In the genomic region with DNA sequence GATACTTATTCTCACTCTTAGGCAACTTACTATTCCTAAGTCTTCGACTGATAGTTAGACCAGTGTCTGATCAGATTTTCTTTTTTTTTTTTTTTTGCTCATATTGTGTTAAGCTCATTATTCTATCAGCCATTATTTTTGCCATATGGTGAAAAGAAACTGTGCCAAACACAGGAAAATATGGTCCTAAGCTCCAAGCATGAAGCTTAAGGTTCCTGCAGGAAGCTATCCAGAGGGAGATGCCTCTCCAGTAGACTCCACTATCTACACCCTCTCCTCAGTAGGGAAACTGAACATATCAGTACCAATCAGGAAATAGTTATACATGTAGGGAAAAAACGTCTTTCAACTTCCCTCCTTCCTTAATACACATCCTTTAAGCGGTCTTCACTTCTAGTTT, we compare ENCODE assay signal across 15 mouse cellular contexts.
"Had no signal": no experiment of that assay in that cellular context is flagged by ENCODE, and none has a peak within 500 bp of the region (broad histone marks: within the 10 kb centered on the region; RNA-seq: fewer than 3 reads in every experiment).

No protein-coding gene starts in this region.

- DNase-seq: retina, postnatal 1 day; right cerebral cortex, adult 18-20 months; right cerebral cortex, postnatal 14 days; right cerebral cortex, postnatal 25 days; right cerebral cortex, postnatal 4 days; spleen, adult 18-20 months; thymus, adult 18-20 months; thymus, postnatal 14 days; thymus, postnatal 25 days; thymus, postnatal 36 days; thymus, postnatal 4 days had no signal

- H3K4me3 ChIP-seq: neural tube, embryonic 13.5 days; neural tube, embryonic 15.5 days; stomach, embryonic 15.5 days had no signal

- H3K27me3 ChIP-seq: neural tube, embryonic 13.5 days; neural tube, embryonic 15.5 days; stomach, embryonic 15.5 days had no signal

- H3K27ac ChIP-seq: neural tube, embryonic 13.5 days; neural tube, embryonic 15.5 days; stomach, embryonic 15.5 days; stomach, postnatal 0 days had no signal

- H3K36me3 ChIP-seq: neural tube, embryonic 15.5 days; stomach, embryonic 15.5 days had no signal

- H3K4me1 ChIP-seq: neural tube, embryonic 13.5 days; neural tube, embryonic 15.5 days; stomach, embryonic 15.5 days had no signal
